Mouse (Mus musculus): ENCODE results near the gene Tshb.

GRCm38 (mm10) chr3:102738926-102739325 lies 43.6 kb downstream of the Tshb start:
- TF ChIP-seq CTCF (IDR thresholded peaks at IDR 0.05; ENCODE audit: low read depth, low read length) (no peak), EP300 (IDR thresholded peaks at IDR 0.05; ENCODE audit: insufficient read depth, low read depth, low read length) (no peak), POLR2A (IDR thresholded peaks at IDR 0.05; ENCODE audit: insufficient read depth, low read length) (no peak)
